Mouse (Mus musculus): Measurements from ENCODE around the gene Adap1. TPM values are rescaled to one million over a fixed set of nuclear protein-coding genes. Genes with fewer than 3 reads are reported as not detected.

The Adap1 gene
- polyA plus RNA-seq, 1 experiment from 2014 or later = 0.69 TPM

DNA sequence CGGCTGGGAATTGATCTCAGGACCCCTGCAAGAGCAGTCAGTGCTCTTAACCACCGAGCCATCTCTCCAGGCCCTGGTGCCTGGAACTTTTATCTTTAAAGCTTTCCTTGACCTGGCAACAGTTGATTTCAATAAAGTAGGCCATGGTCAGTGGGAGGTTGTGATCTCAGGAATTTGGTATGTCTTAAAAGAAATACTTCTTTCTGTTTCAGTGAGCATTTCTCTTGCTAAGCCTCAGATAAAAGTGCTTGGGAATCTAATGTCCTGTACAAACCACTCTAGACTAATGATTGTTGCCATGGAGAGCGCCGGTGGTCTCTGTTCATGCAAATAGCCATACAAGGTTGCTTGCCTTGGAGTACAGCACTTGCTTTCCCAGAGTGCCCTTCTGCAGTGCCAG lies 67.6 kb downstream of the Adap1 start:
- Histone ChIP-seq H3K9ac (ENCODE audit: low read length) (no peak overlapping the region), H3K9me3 (ENCODE audit: control insufficient read depth, low read length) (no peaks in the 10 kb centered on the region), H3K4me3 (ENCODE audit: low read depth, low read length) (no peak overlapping the region), H3K27ac (replicated peaks; ENCODE audit: low read depth, low read length) (no peak overlapping the region), H3K36me3 (ENCODE audit: control insufficient read depth, insufficient read depth, low read length) (peaks cover 16% of the 10 kb centered on the region; the same call in 1 of the 2 replicates), H3K27me3 (ENCODE audit: control insufficient read depth, insufficient read depth, low read length) (no peaks in the 10 kb centered on the region), H3K4me1 (ENCODE audit: control insufficient read depth, insufficient read depth, low read length) (peaks cover 10% of the 10 kb centered on the region), H3K4me2 (ENCODE audit: low read depth, severe bottlenecking) (no peak overlapping the region)
- ATAC-seq (ENCODE audit: insufficient number of reproducible peaks, low FRiP score, low TSS enrichment, low read depth) = no peak
- no peak for DNase-seq (ENCODE audit: low spot score)
- WGBS = 82% methylated on average over 4 of the region's 4 CpGs

DNA sequence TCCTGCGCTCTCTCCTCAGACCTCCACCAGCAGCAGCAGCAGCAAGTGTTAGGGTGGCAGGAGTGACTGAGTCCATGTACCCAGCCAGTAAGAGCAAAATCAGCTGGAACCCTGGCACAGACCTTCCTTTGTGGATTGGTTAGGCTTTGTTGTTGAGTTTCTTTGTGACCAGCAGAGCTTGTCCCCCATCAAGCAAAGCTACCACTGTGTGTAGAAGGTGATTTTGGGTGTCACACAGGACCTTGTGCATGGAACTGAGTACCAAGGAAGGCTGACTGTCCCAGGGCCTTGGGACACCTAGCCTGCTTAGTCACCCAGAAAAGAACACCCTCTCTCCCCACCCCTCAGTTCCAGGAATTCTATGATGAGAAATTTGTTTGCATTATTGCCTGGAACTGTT lies 68.2 kb downstream of the Adap1 start:
- no peak overlapping the region for H3K9ac ChIP-seq (ENCODE audit: low read length)
- no peaks in the 10 kb centered on the region for H3K9me3 ChIP-seq (ENCODE audit: control insufficient read depth, low read length)
- H3K4me1 ChIP-seq (ENCODE audit: control insufficient read depth, insufficient read depth, low read length) = peaks cover 10% of the 10 kb centered on the region
- ATAC-seq (ENCODE audit: insufficient number of reproducible peaks, low FRiP score, low TSS enrichment, low read depth) = no peak
- H3K36me3 ChIP-seq (ENCODE audit: control insufficient read depth, insufficient read depth, low read length) = peaks cover 11% of the 10 kb centered on the region; the same call in 1 of the 2 replicates
- no peak overlapping the region for H3K4me2 ChIP-seq (ENCODE audit: low read depth, severe bottlenecking)
- no peak for DNase-seq (ENCODE audit: low spot score)
- no peak overlapping the region for H3K4me3 ChIP-seq (ENCODE audit: low read depth, low read length)
- no peaks in the 10 kb centered on the region for H3K27me3 ChIP-seq (ENCODE audit: control insufficient read depth, insufficient read depth, low read length)
- H3K27ac ChIP-seq (replicated peaks; ENCODE audit: low read depth, low read length) = no peak overlapping the region
- 96% methylated on average over 1 of the region's 1 CpGs for WGBS

DNA sequence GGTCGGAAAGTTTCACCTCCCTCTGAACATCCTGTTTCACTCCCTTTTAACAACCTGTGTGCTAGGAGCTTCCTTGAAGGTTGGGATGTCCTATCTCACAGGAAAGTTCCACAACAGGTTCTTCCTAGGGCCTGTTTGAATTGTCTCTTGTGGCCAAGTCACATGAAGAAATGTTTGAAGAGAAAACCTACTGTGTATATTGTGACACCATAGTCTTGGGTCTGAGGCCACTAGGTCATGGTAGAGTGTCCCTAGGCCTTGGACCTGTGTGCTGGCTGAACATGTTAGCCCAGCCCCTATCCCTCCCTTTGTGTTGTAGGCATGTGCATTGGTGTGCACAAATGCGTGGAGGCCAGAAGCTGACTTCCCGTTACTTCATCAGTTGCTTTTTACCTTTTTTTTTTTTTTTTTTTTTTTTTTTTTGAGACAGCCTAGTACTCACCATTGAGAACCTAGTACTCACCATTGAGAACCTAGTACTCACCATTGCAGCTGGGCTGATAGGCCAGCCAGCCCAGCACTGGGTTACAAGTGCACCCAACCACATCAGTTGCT lies 69.1 kb downstream of the Adap1 start:
- H3K27ac ChIP-seq (replicated peaks; ENCODE audit: low read depth, low read length) = no peak overlapping the region
- H3K9me3 ChIP-seq (ENCODE audit: control insufficient read depth, low read length) = no peaks in the 10 kb centered on the region
- H3K4me1 ChIP-seq (ENCODE audit: control insufficient read depth, insufficient read depth, low read length) = peaks cover 10% of the 10 kb centered on the region
- H3K36me3 ChIP-seq (ENCODE audit: control insufficient read depth, insufficient read depth, low read length) = peaks cover 8% of the 10 kb centered on the region; the same call in 1 of the 2 replicates
- 83% methylated on average over 3 of the region's 3 CpGs for WGBS
- H3K4me2 ChIP-seq (ENCODE audit: low read depth, severe bottlenecking) = no peak overlapping the region
- H3K9ac ChIP-seq (ENCODE audit: low read length) = no peak overlapping the region
- no peak overlapping the region for H3K4me3 ChIP-seq (ENCODE audit: low read depth, low read length)
- ATAC-seq (ENCODE audit: insufficient number of reproducible peaks, low FRiP score, low TSS enrichment, low read depth) = no peak
- H3K27me3 ChIP-seq (ENCODE audit: control insufficient read depth, insufficient read depth, low read length) = no peaks in the 10 kb centered on the region
- no peak for DNase-seq (ENCODE audit: low spot score)

DNA sequence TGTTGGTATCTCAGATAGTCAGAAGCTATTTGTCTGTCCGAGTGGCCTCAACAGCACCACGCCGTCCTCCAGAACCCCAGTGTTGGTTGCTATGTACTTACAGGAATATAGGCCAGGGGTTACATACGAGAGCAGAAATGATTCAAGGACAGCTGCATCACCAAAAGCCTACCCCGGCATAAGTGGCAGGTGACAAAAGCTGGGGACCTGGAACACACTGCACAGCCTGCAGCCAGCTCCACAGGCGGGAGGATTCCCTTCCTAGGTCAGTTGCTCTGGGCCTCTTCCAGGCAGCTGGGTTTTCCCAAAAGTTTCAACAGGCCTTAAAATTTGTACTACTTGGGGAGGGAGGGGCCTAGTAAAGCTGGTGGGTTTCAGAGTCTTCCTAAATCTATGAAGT lies 69.6 kb downstream of the Adap1 start:
- H3K4me2 ChIP-seq (ENCODE audit: low read depth, severe bottlenecking) = no peak overlapping the region
- peaks cover 5% of the 10 kb centered on the region; the same call in 1 of the 2 replicates for H3K36me3 ChIP-seq (ENCODE audit: control insufficient read depth, insufficient read depth, low read length)
- 94% methylated on average over 6 of the region's 6 CpGs for WGBS

DNA sequence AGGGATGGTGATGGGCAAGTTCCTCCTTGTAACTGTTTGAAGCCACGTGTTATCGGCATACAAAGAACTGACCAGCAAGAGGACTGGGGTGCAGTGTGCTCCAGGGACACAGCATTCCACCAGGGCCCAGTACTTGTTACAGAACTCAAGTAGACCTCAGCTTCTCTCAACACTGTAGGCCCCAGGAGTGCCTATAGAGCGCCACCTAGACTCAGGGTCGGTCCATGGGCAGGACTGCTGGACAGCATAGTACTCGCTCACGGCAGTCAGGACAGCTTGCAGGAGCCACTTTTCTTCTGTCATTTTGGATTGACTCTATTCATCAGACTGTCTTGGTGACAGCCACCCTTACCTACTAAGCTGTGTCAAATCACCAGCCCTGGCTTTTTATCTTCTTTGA lies 70.5 kb downstream of the Adap1 start:
- ATAC-seq (ENCODE audit: insufficient number of reproducible peaks, low FRiP score, low TSS enrichment, low read depth) (no peak), DNase-seq (ENCODE audit: low spot score) (no peak)
- Histone ChIP-seq H3K27me3 (ENCODE audit: control insufficient read depth, insufficient read depth, low read length) (no peaks in the 10 kb centered on the region), H3K9me3 (ENCODE audit: control insufficient read depth, low read length) (no peaks in the 10 kb centered on the region), H3K36me3 (ENCODE audit: control insufficient read depth, insufficient read depth, low read length) (no peaks in the 10 kb centered on the region; the same call in 1 of the 2 replicates), H3K4me1 (ENCODE audit: control insufficient read depth, insufficient read depth, low read length) (peaks cover 10% of the 10 kb centered on the region), H3K27ac (replicated peaks; ENCODE audit: low read depth, low read length) (no peak overlapping the region), H3K4me3 (ENCODE audit: low read depth, low read length) (no peak overlapping the region), H3K9ac (ENCODE audit: low read length) (no peak overlapping the region), H3K4me2 (ENCODE audit: low read depth, severe bottlenecking) (no peak overlapping the region)
- 85% methylated on average over 6 of the region's 6 CpGs for WGBS

More for the DNA sequence above, 69.6 kb downstream of the Adap1 start:
- no peak for ATAC-seq (ENCODE audit: insufficient number of reproducible peaks, low FRiP score, low TSS enrichment, low read depth)
- H3K27ac ChIP-seq (replicated peaks; ENCODE audit: low read depth, low read length) = no peak overlapping the region
- H3K9ac ChIP-seq (ENCODE audit: low read length) = no peak overlapping the region
- H3K4me1 ChIP-seq (ENCODE audit: control insufficient read depth, insufficient read depth, low read length) = peaks cover 10% of the 10 kb centered on the region
- no peak overlapping the region for H3K4me3 ChIP-seq (ENCODE audit: low read depth, low read length)
- DNase-seq (ENCODE audit: low spot score) = no peak
- no peaks in the 10 kb centered on the region for H3K27me3 ChIP-seq (ENCODE audit: control insufficient read depth, insufficient read depth, low read length)
- H3K9me3 ChIP-seq (ENCODE audit: control insufficient read depth, low read length) = no peaks in the 10 kb centered on the region

DNA sequence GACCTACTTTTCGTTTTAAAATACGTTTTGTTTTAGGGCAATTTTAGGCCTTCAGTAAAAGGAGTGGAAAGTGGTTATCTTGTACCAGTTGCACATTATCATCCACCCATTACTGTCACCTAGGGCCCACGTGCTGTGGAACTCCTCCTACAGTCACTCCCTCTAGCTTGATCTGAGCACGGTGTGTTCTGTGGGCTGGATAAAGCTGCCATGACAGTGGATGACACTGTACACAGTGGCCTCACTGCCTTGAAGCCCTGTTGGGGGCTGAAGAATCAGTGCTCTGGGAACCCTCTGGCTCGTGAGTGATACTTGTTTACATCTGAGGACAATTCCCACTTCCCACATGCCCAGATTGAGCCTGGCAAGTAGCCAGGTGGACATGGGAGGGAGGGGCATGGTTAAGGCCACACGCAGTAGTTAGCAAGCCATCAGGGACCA lies 72.1 kb downstream of the Adap1 start:
- no peak for ATAC-seq (ENCODE audit: insufficient number of reproducible peaks, low FRiP score, low TSS enrichment, low read depth)
- peak overlapping the region; percentile 92 for H3K4me2 ChIP-seq (ENCODE audit: low read depth, severe bottlenecking)
- DNase-seq (ENCODE audit: low spot score) = no peak
- WGBS = 9% methylated on average over 6 of the region's 6 CpGs
- no peaks in the 10 kb centered on the region for H3K9me3 ChIP-seq (ENCODE audit: control insufficient read depth, low read length)
- H3K4me1 ChIP-seq (ENCODE audit: control insufficient read depth, insufficient read depth, low read length) = peaks cover 10% of the 10 kb centered on the region
- peak overlapping the region; percentile 70 for H3K9ac ChIP-seq (ENCODE audit: low read length)
- peak overlapping the region; percentile 58 for H3K4me3 ChIP-seq (ENCODE audit: low read depth, low read length)
- no peaks in the 10 kb centered on the region for H3K27me3 ChIP-seq (ENCODE audit: control insufficient read depth, insufficient read depth, low read length)
- H3K27ac ChIP-seq (replicated peaks; ENCODE audit: low read depth, low read length) = 0 out of 2 replicates have a peak overlapping the region, but pooled peaks have one; percentile 64
- peaks cover 3% of the 10 kb centered on the region; the same call in 1 of the 2 replicates for H3K36me3 ChIP-seq (ENCODE audit: control insufficient read depth, insufficient read depth, low read length)

DNA sequence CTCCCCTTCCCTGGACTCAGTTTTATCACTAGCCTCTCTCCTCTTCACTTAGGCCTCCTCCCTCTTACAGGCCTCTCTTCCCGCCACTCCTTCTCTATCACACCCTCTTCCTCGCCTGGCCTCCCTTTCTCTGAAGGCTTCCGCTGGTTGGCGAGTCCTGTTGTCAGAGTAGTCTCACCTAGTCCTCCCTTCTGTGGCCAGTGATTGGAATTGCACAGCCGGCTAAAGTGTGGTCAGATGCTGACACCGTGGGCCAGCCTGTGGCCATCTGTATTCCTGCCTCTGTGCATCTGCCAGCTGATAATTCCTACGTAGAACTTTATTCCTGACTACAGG lies 72.5 kb downstream of the Adap1 start:
- peak overlapping the region; percentile 64; the same call in 1 of the 2 replicates for H3K27ac ChIP-seq (replicated peaks; ENCODE audit: low read depth, low read length)
- ATAC-seq (ENCODE audit: insufficient number of reproducible peaks, low FRiP score, low TSS enrichment, low read depth) = peak; percentile 5; the same call in 1 of the 2 replicates
- peak overlapping the region; percentile 58 for H3K4me3 ChIP-seq (ENCODE audit: low read depth, low read length)
- peak overlapping the region; percentile 70 for H3K9ac ChIP-seq (ENCODE audit: low read length)
- H3K4me2 ChIP-seq (ENCODE audit: low read depth, severe bottlenecking) = peak overlapping the region; percentile 92
- WGBS = 1% methylated on average over 7 of the region's 7 CpGs
- H3K4me1 ChIP-seq (ENCODE audit: control insufficient read depth, insufficient read depth, low read length) = peaks cover 10% of the 10 kb centered on the region
- H3K36me3 ChIP-seq (ENCODE audit: control insufficient read depth, insufficient read depth, low read length) = peaks cover 6% of the 10 kb centered on the region; the same call in 1 of the 2 replicates
- H3K27me3 ChIP-seq (ENCODE audit: control insufficient read depth, insufficient read depth, low read length) = no peaks in the 10 kb centered on the region
- H3K9me3 ChIP-seq (ENCODE audit: control insufficient read depth, low read length) = no peaks in the 10 kb centered on the region
- no peak for DNase-seq (ENCODE audit: low spot score)

DNA sequence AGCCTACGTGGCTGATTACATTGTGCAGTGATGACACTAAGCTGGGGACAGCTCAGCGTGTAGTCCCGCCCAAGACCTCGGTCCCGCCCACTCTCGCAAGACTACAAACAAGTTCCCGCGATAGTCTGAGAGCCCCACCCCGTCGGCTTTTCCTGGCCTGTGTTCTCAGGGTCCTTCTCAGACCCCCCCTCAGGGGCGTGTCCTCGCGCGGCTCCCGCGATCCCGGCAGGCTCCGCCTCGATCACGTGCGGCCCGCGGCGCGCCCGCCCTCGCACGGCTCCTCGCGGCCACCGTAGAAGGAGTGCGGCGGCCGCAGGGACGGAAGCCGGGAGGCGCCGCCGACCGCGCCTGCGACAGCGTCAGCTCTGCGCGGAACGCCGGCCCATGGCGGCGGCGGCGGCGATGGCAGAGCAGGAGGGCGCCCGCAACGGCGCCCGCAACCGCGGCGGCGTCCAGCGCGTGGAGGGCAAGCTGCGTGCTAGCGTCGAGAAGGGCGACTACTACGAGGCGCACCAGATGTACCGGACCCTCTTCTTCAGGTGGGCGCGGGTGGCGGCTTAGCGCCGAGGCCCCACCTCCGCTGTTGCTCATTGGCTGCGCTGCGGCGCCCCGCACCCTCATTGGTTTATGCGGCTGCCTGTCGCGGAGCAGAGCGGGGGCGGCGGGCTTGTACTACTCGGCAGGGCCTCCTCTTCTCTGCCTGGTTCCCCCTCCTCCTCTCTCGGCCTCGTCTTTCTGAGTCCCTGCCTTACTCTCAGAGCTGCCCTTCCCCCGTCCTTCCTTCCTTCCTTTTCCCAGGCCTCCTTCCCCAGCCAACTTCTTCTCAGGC lies 73.1 kb downstream of the Adap1 start, which contains the start of gene Get4:
Get4 (plus strand) TSS at position 244 of the 829 bp plus-strand sequence.
- Histone ChIP-seq H3K4me2 (ENCODE audit: low read depth, severe bottlenecking) (peak within 1 kb of the TSS; percentile 92), H3K9me3 (ENCODE audit: control insufficient read depth, low read length) (no peaks in the 10 kb centered on the region), H3K4me1 (ENCODE audit: control insufficient read depth, insufficient read depth, low read length) (peaks cover 10% of the 10 kb centered on the region), H3K27ac (replicated peaks; ENCODE audit: low read depth, low read length) (peak within 1 kb of the TSS; percentile 64; the same call in 1 of the 2 replicates), H3K36me3 (ENCODE audit: control insufficient read depth, insufficient read depth, low read length) (peaks cover 10% of the 10 kb centered on the region; the same call in 1 of the 2 replicates), H3K9ac (ENCODE audit: low read length) (peak within 1 kb of the TSS; percentile 70), H3K27me3 (ENCODE audit: control insufficient read depth, insufficient read depth, low read length) (no peaks in the 10 kb centered on the region), H3K4me3 (ENCODE audit: low read depth, low read length) (peak within 1 kb of the TSS; percentile 58)
- under 1% methylated on average over 86 of the region's 90 CpGs for WGBS
- peak; percentile 95 for ATAC-seq (ENCODE audit: insufficient number of reproducible peaks, low FRiP score, low TSS enrichment, low read depth)
- DNase-seq (ENCODE audit: low spot score) = peak; percentile 99
